Mouse (Mus musculus) hindbrain, embryonic 13.5 days (tissue): ENCODE measurements around the gene Aqr. TPM values are rescaled to one million over a fixed set of nuclear protein-coding genes. Genes with fewer than 3 reads are reported as not detected.
A peak's percentile ranks its signal among the peaks of the same experiment; 100 is the strongest.

ENCODE experiments used
- ATAC-seq: fragments of 200-750 bp; cut with Nextera tagmentation; 2 replicates; pipeline ENCODE4 v1.8.0; 2017; ENCODE audit warnings: moderate TSS enrichment; ENCODE audit not compliant: low FRiP score
- H3K27ac ChIP-seq: fragments of 300-500 bp; sonication (generic); 2 replicates; pipeline ENCODE4 v1.5.1; 2015; ENCODE audit warnings: inconsistent platforms, mild to moderate bottlenecking, moderate library complexity
- H3K27me3 ChIP-seq: fragments of 300-500 bp; sonication (generic); 2 replicates; pipeline ENCODE4 v1.6.1; 2015; ENCODE audit warnings: mild to moderate bottlenecking, inconsistent platforms
- H3K36me3 ChIP-seq: fragments of 300-500 bp; sonication (generic); 2 replicates; pipeline ENCODE4 v1.6.1; 2015; ENCODE audit warnings: mild to moderate bottlenecking, inconsistent platforms
- H3K4me1 ChIP-seq: fragments of 300-500 bp; sonication (generic); replicated peaks from 2 replicates; pipeline ENCODE4 v1.6.1; 2015; ENCODE audit warnings: inconsistent platforms
- H3K4me2 ChIP-seq: fragments of 300-500 bp; sonication (generic); 2 replicates; pipeline ENCODE4 v1.6.1; 2015; ENCODE audit warnings: inconsistent platforms, mild to moderate bottlenecking, moderate library complexity
- H3K4me3 ChIP-seq: fragments of 300-500 bp; sonication (generic); 2 replicates; pipeline ENCODE4 v1.5.1; 2015; ENCODE audit warnings: mild to moderate bottlenecking, inconsistent platforms
- H3K9ac ChIP-seq: fragments of 300-500 bp; sonication (generic); 2 replicates; pipeline ENCODE4 v1.6.1; 2015; ENCODE audit warnings: mild to moderate bottlenecking, inconsistent platforms
- H3K9me3 ChIP-seq: fragments of 300-500 bp; sonication (generic); 2 replicates; pipeline ENCODE4 v1.6.1; 2016; ENCODE audit warnings: inconsistent platforms
- WGBS: fragments of 180-500 bp; shearing (Covaris S2); methylation state at CpG from one replicate; pipeline ENCODE4 v1.1.7; 2015; 5-methylcytosine and 5-hydroxymethylcytosine counted together
- polyA plus RNA-seq: library from polyadenylated mRNA; unstranded; fragments of >200 nt; fragmentation: Nextera tagmentation; extraction: Ambion mirVana; gene quantifications from 2 replicates; pipeline ENCODE4 v1.2.1, GENCODE M21; 2015

Aqr gene
- polyA plus RNA-seq, 1 experiment from 2014 or later, result 42.4 TPM

GRCm38 (mm10) chr2:114095348-114095747, 91.5 kb downstream of the Aqr start:
- no peak for ATAC-seq
- H3K9ac ChIP-seq, result no peak overlapping the region
- no peak overlapping the region for H3K4me2 ChIP-seq
- H3K4me3 ChIP-seq, result no peak overlapping the region
- H3K36me3 ChIP-seq, result peaks cover 15% of the 10 kb centered on the region
- H3K27ac ChIP-seq, result no peak overlapping the region
- H3K4me1 ChIP-seq, result 0 out of 2 replicates have a peak, but pooled peaks cover 6% of the 10 kb centered on the region
- no peaks in the 10 kb centered on the region for H3K27me3 ChIP-seq
- H3K9me3 ChIP-seq, result no peaks in the 10 kb centered on the region
- WGBS, result 91% methylated on average over 5 of the region's 5 CpGs

- Histone ChIP-seq H3K27ac (no peak overlapping the region), H3K9me3 (no peaks in the 10 kb centered on the region), H3K36me3 (peaks cover 9% of the 10 kb centered on the region), H3K4me3 (no peak overlapping the region), H3K27me3 (no peaks in the 10 kb centered on the region), H3K4me1 (0 out of 2 replicates have a peak, but pooled peaks cover 6% of the 10 kb centered on the region), H3K4me2 (no peak overlapping the region), H3K9ac (no peak overlapping the region)
- no peak for ATAC-seq
- WGBS, result 91% methylated on average over 1 of the region's 1 CpGs
These were observed 92.1 kb downstream of the Aqr start for GRCm38 (mm10) chr2:114094696-114095095.

GRCm38 (mm10) chr2:114093577-114093976, 93.2 kb downstream of the Aqr start:
- H3K4me2 ChIP-seq, result no peak overlapping the region
- ATAC-seq, result no peak
- 0 out of 2 replicates have a peak, but pooled peaks cover 6% of the 10 kb centered on the region for H3K4me1 ChIP-seq

GRCm38 (mm10) chr2:114089862-114090261, 97.0 kb downstream of the Aqr start:
- Histone ChIP-seq H3K9me3 (no peaks in the 10 kb centered on the region), H3K4me3 (no peak overlapping the region), H3K27me3 (no peaks in the 10 kb centered on the region), H3K27ac (no peak overlapping the region), H3K4me1 (0 out of 2 replicates have a peak, but pooled peaks cover 6% of the 10 kb centered on the region), H3K9ac (no peak overlapping the region), H3K36me3 (no peaks in the 10 kb centered on the region), H3K4me2 (no peak overlapping the region)
- WGBS, result 88% methylated on average over 3 of the region's 3 CpGs
- ATAC-seq, result no peak

More at GRCm38 (mm10) chr2:114093577-114093976, 93.2 kb downstream of the Aqr start:
- H3K4me3 ChIP-seq, result no peak overlapping the region
- H3K36me3 ChIP-seq, result no peaks in the 10 kb centered on the region; the same call in none of the 2 replicates
- no peaks in the 10 kb centered on the region for H3K9me3 ChIP-seq
- no peak overlapping the region for H3K9ac ChIP-seq
- H3K27ac ChIP-seq, result no peak overlapping the region
- no peaks in the 10 kb centered on the region for H3K27me3 ChIP-seq
- WGBS, result 68% methylated on average over 9 of the region's 9 CpGs

- H3K4me1 ChIP-seq, result no peaks in the 10 kb centered on the region
- 72% methylated on average over 1 of the region's 1 CpGs for WGBS
- no peak overlapping the region for H3K27ac ChIP-seq
- ATAC-seq, result no peak
- no peaks in the 10 kb centered on the region for H3K27me3 ChIP-seq
- H3K36me3 ChIP-seq, result no peaks in the 10 kb centered on the region
- H3K4me2 ChIP-seq, result no peak overlapping the region
- H3K9me3 ChIP-seq, result no peaks in the 10 kb centered on the region
- no peak overlapping the region for H3K4me3 ChIP-seq
- H3K9ac ChIP-seq, result no peak overlapping the region
These were observed 99.6 kb downstream of the Aqr start for GRCm38 (mm10) chr2:114087271-114087670.

- no peak overlapping the region for H3K9ac ChIP-seq
- H3K27ac ChIP-seq, result no peak overlapping the region
- H3K27me3 ChIP-seq, result no peaks in the 10 kb centered on the region
- no peaks in the 10 kb centered on the region for H3K4me1 ChIP-seq
- H3K4me3 ChIP-seq, result no peak overlapping the region
- H3K36me3 ChIP-seq, result no peaks in the 10 kb centered on the region
- no peaks in the 10 kb centered on the region for H3K9me3 ChIP-seq
- H3K4me2 ChIP-seq, result no peak overlapping the region
- no peak for ATAC-seq
- WGBS, result 98% methylated on average over 2 of the region's 2 CpGs
These were observed 114.9 kb downstream of the Aqr start for GRCm38 (mm10) chr2:114071876-114072275.

GRCm38 (mm10) chr2:114066226-114066625, 120.6 kb downstream of the Aqr start:
- H3K36me3 ChIP-seq, result no peaks in the 10 kb centered on the region
- no peak overlapping the region for H3K4me2 ChIP-seq
- no peaks in the 10 kb centered on the region for H3K27me3 ChIP-seq
- no peaks in the 10 kb centered on the region for H3K4me1 ChIP-seq
- H3K4me3 ChIP-seq, result no peak overlapping the region
- H3K9ac ChIP-seq, result no peak overlapping the region
- WGBS, result 80% methylated on average over 3 of the region's 3 CpGs
- no peak for ATAC-seq
- no peaks in the 10 kb centered on the region for H3K9me3 ChIP-seq
- no peak overlapping the region for H3K27ac ChIP-seq

GRCm38 (mm10) chr2:114064004-114064403, 122.8 kb downstream of the Aqr start:
- no peaks in the 10 kb centered on the region for H3K9me3 ChIP-seq
- no peak for ATAC-seq

GRCm38 (mm10) chr2:114060071-114060591, 126.7 kb downstream of the Aqr start:
- no peak for ATAC-seq
- Histone ChIP-seq H3K27me3 (no peaks in the 10 kb centered on the region), H3K36me3 (no peaks in the 10 kb centered on the region), H3K27ac (no peak overlapping the region), H3K9me3 (no peaks in the 10 kb centered on the region), H3K4me2 (no peak overlapping the region), H3K4me1 (peaks cover 7% of the 10 kb centered on the region; the same call in 1 of the 2 replicates), H3K4me3 (no peak overlapping the region), H3K9ac (no peak overlapping the region)
- WGBS, result 30% methylated on average over 6 of the region's 6 CpGs

More at GRCm38 (mm10) chr2:114064004-114064403, 122.8 kb downstream of the Aqr start:
- Histone ChIP-seq H3K4me3 (no peak overlapping the region), H3K4me2 (no peak overlapping the region), H3K27me3 (no peaks in the 10 kb centered on the region), H3K36me3 (no peaks in the 10 kb centered on the region), H3K27ac (no peak overlapping the region), H3K4me1 (no peaks in the 10 kb centered on the region), H3K9ac (no peak overlapping the region)
- 84% methylated on average over 2 of the region's 2 CpGs for WGBS

GRCm38 (mm10) chr2:114059608-114060007, 127.2 kb downstream of the Aqr start:
- H3K9me3 ChIP-seq, result no peaks in the 10 kb centered on the region
- WGBS, result 79% methylated on average over 1 of the region's 1 CpGs
- ATAC-seq, result no peak

GRCm38 (mm10) chr2:114058226-114058796, 128.5 kb downstream of the Aqr start:
- Histone ChIP-seq H3K4me3 (no peak overlapping the region), H3K27ac (no peak overlapping the region), H3K4me2 (no peak overlapping the region), H3K9ac (no peak overlapping the region), H3K9me3 (no peaks in the 10 kb centered on the region), H3K4me1 (peaks cover 7% of the 10 kb centered on the region; the same call in 1 of the 2 replicates), H3K36me3 (no peaks in the 10 kb centered on the region), H3K27me3 (no peaks in the 10 kb centered on the region)
- no peak for ATAC-seq
- 95% methylated on average over 10 of the region's 10 CpGs for WGBS

More at GRCm38 (mm10) chr2:114059608-114060007, 127.2 kb downstream of the Aqr start:
- Histone ChIP-seq H3K4me3 (no peak overlapping the region), H3K27me3 (no peaks in the 10 kb centered on the region), H3K4me2 (no peak overlapping the region), H3K4me1 (peaks cover 7% of the 10 kb centered on the region; the same call in 1 of the 2 replicates), H3K9ac (no peak overlapping the region), H3K36me3 (no peaks in the 10 kb centered on the region), H3K27ac (no peak overlapping the region)

- H3K4me1 ChIP-seq, result peaks cover 10% of the 10 kb centered on the region; the same call in 1 of the 2 replicates
- 28% methylated on average over 10 of the region's 10 CpGs for WGBS
- H3K9ac ChIP-seq, result no peak overlapping the region
- H3K4me2 ChIP-seq, result no peak overlapping the region
- no peaks in the 10 kb centered on the region for H3K36me3 ChIP-seq
- ATAC-seq, result 0 out of 2 replicates have a peak, but pooled peaks have one; percentile 21
- H3K4me3 ChIP-seq, result no peak overlapping the region
- no peaks in the 10 kb centered on the region for H3K9me3 ChIP-seq
- no peaks in the 10 kb centered on the region for H3K27me3 ChIP-seq
- H3K27ac ChIP-seq, result no peak overlapping the region
These were observed 129.4 kb downstream of the Aqr start for GRCm38 (mm10) chr2:114057303-114057853.
